Mouse (Mus musculus): ENCODE results near the gene Ehd4.

Ehd4 gene

GRCm38 (mm10) chr2:120154361-120154894 is at the start of gene Ehd4:
Gene Ehd4, minus strand, starts transcription at chr2:120154606.
- peak; percentile 88 for DNase-seq (ENCODE audit: low read depth, low spot score)

DNA sequence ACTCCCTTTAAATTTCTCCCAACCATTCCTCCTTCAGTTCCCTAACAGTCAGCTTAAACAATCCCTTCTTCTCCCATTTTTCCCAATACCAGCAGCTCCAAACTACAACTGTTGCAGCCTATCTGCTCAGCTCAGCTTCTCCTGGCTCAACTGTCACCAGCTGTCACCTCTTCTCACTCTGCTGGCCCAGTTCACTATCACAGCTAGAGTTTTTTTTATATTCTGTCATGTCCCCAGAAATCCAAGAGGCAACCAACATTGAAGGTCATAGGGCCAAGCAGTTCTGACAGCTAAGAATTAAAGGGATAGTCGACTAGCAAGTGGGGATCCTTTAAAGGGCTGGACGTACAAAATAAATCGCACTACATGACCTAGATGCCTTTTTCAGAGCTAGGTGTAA is 49.3 kb upstream of the Ehd4 start:
- DNase-seq (ENCODE audit: low read depth, low spot score), result no peak

DNA sequence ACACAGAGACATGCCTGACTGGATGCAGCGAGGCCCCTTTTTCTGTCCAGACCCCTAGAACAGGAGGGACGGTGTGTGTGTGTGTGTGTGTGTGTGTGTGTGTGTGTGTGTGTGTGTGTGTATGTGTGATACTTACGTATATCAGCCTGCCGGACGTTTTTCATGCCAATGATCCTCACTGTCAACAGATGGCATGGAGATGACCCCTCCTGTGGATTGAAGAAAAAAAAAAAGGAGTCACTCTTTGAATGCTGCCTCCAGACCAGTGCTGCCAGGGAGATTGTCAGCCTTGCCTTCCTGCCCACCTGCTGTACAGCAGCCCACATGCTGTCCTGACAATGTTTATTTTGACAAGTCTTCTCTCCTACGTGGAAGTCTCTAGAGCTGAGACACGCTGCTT is 45.7 kb upstream of the Ehd4 start:
- DNase-seq (ENCODE audit: low read depth, low spot score), result no peak

DNA sequence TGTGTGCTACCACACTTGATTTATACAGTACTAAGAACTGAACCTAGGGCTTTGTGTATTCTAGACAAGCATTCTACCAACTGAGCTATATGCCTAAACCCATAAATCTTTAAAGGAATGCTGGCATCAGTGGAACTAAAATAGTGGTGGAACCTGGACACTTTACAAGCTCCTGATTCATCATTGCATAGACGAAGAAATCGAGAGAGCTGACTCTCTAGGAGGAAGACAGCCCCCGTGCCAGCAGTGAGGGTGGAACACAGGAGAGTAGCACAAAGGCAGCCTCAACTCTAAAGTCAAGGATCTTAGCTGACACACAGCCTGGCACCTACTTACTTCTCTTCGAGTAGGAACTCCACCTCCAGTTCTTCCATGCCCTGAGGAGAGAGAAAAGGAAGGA is 33.8 kb upstream of the Ehd4 start:
- no peak for DNase-seq (ENCODE audit: low read depth, low spot score)

- DNase-seq (ENCODE audit: low read depth, low spot score), result no peak
These were observed 33.2 kb upstream of the Ehd4 start for GRCm38 (mm10) chr2:120187583-120187982.

- DNase-seq (ENCODE audit: low read depth, low spot score), result no peak
These were observed 31.3 kb upstream of the Ehd4 start for GRCm38 (mm10) chr2:120185527-120186276.

GRCm38 (mm10) chr2:120178936-120179335 is 24.5 kb upstream of the Ehd4 start:
- no peak for DNase-seq (ENCODE audit: low read depth, low spot score)

DNA sequence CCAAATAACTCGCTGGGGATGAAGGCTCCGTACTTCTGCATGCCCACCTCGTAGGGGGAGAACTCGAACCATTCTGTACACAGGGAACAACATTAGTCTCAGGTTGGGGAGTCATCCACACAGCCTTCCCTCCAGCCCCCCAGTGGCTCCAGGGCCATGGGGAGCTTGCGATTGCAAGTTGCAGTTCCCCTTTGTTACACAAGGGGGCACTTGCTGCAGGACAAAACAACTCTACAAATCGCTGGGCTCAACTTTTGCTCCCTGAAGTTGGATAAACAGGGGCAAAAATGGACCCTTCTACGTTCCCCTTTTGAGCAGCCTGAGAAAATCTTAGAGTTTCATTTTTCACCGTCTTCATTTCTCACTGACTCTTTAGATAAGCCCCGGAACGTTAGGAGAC is 19.3 kb upstream of the Ehd4 start:
- peak; percentile 56 for DNase-seq (ENCODE audit: low read depth, low spot score)

GRCm38 (mm10) chr2:120171362-120171761 is 17.0 kb upstream of the Ehd4 start:
- DNase-seq (ENCODE audit: low read depth, low spot score), result no peak

DNA sequence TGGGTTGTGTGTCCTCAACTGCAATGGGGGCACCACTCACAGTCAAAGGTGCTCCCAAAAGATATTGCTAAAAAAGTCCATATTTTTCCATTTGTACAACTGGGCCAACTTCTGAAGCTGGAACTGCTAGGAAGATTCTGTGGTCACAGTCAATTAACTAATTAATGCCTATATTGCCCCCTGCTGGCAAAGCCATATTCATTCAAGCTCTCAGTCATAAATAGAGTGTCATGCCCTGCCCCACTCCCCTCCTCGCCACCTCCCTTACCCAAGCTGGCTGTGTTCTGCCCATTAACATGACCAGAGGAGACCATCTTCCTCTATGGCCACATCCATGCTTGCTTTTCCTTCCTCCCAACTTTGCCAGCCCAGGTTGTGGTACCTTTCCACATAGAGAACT is 16.3 kb upstream of the Ehd4 start:
- DNase-seq (ENCODE audit: low read depth, low spot score), result no peak

GRCm38 (mm10) chr2:120169382-120169781 is 15.0 kb upstream of the Ehd4 start:
- no peak for DNase-seq (ENCODE audit: low read depth, low spot score)

DNA sequence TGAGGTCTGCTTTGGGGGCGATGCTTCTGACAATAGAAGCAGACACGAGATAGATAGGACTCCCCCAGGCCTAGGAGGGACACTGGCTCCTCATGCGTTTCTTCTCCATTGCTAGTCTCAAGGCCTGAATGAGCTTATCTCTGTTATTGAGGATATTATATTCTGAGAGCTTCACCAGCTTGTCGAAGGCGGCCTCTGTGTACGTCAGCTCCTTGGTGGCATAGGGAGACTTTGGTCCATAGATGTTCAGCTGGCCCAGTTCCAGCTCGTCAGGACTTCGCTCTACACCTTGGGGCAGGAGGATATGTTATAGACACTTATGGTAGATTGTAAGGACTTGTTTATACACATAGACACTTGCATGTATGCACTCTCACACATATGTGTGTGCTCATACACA is 13.4 kb upstream of the Ehd4 start:
- DNase-seq (ENCODE audit: low read depth, low spot score), result no peak

DNA sequence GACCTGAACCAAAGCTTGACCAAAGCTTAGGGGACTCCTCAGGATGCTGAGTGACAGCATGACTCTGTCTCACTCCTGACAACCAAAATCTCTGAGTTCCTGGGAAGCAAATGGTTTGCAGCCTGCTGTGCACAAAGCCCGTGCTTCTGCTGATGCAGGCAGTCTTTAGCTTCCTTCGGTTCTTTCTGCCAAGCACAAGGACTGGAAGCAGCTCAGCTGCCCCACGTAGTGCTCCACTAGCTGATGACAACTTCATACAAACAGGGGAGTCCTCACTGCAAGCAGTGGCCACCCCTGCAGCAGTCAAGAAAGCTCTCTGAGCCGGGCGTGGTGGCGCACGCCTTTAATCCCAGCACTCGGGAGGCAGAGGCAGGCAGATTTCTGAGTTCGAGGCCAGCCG is 11.1 kb upstream of the Ehd4 start:
- no peak for DNase-seq (ENCODE audit: low read depth, low spot score)

GRCm38 (mm10) chr2:120159434-120159833 is 5.0 kb upstream of the Ehd4 start:
- DNase-seq (ENCODE audit: low read depth, low spot score), result no peak

GRCm38 (mm10) chr2:120158846-120159245 is 4.4 kb upstream of the Ehd4 start:
- DNase-seq (ENCODE audit: low read depth, low spot score), result no peak

- DNase-seq (ENCODE audit: low read depth, low spot score), result no peak
These were observed 3.6 kb upstream of the Ehd4 start for GRCm38 (mm10) chr2:120158016-120158415.

- no peak for DNase-seq (ENCODE audit: low read depth, low spot score)
These were observed 3.2 kb upstream of the Ehd4 start for GRCm38 (mm10) chr2:120157606-120158005.

- no peak for DNase-seq (ENCODE audit: low read depth, low spot score)
These were observed 633 bp downstream of the Ehd4 start for GRCm38 (mm10) chr2:120153586-120154360.

GRCm38 (mm10) chr2:120150571-120150970 is 3.8 kb downstream of the Ehd4 start:
- no peak for DNase-seq (ENCODE audit: low read depth, low spot score)

- no peak for DNase-seq (ENCODE audit: low read depth, low spot score)
These were observed 4.8 kb downstream of the Ehd4 start for GRCm38 (mm10) chr2:120149634-120150033.

DNA sequence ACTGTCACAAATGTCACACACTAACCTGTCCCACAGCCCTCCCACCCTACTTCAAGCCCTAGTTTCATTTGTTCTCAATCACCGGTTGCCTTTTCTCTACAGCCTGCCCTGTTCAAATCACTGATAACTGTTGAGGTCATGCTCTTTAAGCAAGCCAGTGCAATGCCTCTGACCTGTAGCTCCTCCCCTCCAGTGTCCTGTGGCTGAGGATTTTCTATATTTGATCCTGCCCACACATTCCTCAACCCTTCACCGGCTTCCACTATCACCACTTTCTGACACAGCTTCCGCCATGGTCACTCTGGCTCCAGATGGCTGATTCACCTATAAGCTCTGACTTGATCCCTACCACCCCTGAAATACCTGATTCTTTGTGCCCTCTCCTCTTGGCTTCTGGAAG is 6.4 kb downstream of the Ehd4 start:
- no peak for DNase-seq (ENCODE audit: low read depth, low spot score)

DNA sequence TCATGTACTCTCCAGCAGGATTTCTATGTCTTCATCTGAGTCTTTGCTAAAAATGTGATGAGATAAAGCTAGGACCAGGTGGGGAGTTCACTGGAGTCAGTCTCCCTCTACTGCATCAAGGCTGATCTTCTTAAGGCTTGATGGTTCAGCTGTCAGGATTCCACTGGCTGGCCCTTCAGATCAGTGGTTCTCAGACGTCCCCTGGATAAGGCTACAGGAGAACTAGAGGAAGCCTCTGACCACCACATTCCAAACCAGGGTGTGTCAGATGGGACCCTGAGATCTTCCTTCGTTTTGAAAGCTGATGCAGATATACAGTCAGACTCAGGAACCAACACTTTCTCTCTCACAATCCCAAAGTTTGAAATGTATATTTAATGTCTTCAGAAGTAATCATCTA is 7.0 kb downstream of the Ehd4 start:
- DNase-seq (ENCODE audit: low read depth, low spot score), result no peak

DNA sequence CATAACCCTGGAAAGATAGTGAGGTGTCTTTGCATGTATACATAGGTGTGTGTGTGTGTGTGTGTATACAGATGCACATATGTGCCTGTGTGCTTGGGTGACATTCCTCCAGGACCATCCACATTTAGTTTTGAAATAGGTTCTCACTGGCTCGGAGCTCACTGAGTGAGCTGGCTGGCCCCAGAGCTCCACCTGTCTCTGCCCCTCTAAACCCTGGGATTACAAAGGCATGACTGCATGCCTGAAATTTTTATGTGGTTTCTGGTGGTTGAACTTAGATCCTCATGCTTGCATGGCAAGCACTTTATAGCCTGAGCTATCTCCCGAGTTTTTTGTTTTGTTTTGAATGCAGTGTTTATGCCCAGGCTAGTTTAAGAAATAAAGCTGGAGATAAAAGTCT is 7.9 kb downstream of the Ehd4 start:
- no peak for DNase-seq (ENCODE audit: low read depth, low spot score)

All from WW6 (cell line).